Mouse (Mus musculus) urinary bladder, adult 2 months (tissue): Measurements from ENCODE around the gene Gipc2. TPM values are rescaled to one million over a fixed set of nuclear protein-coding genes. Genes with fewer than 3 reads are reported as not detected.
A peak's percentile ranks its signal among the peaks of the same experiment; 100 is the strongest.
"Not testable (repeated sequence)": the region's sequence is repeated elsewhere in the genome, so short reads cannot be mapped to it uniquely, and the experiment has no call there.

ENCODE experiments used
- DNase-seq: peaks from one replicate; pipeline ENCODE4 v3.0.0; 2022; ENCODE audit warnings: low spot score
- polyA plus RNA-seq: library from polyadenylated mRNA; depleted of rRNA; stranded (reverse); fragments of >200 nt; gene quantifications from 2 replicates; pipeline ENCODE4 v1.2.3, GENCODE M21; 2012

The Gipc2 gene
- polyA plus RNA-seq, 1 experiment, result 4.9 TPM

DNA sequence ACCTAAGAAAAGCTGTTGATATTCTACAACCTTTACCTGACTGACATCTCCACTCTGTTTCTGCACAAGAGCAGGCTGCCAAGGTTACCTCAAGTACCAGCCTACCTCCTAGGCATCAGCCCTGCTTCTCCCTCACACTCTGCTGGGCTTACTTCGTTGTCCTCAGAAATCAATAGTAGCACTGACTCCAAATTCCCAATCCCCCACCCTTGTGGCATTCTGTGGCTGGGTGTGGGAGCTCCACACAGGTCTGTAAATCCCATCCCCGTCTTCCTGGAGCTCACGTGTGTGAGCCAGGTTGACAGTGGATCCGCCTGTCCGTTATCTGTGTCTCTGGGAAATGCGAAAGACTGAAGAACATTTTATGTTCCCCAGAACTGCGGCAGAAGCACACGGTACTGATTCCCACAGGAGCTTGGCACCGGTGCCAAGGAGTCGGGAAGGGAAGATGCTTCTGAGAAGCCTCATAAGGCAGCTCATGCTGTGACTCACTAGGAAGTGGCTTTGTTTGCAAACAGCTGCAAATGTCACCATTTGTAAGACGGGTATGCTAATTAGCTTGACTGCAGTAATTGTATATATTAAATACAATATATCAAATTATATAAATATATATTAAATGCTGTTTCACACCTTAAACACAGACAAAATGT lies 10.6 kb downstream of the Gipc2 start:
- no peak for DNase-seq

DNA sequence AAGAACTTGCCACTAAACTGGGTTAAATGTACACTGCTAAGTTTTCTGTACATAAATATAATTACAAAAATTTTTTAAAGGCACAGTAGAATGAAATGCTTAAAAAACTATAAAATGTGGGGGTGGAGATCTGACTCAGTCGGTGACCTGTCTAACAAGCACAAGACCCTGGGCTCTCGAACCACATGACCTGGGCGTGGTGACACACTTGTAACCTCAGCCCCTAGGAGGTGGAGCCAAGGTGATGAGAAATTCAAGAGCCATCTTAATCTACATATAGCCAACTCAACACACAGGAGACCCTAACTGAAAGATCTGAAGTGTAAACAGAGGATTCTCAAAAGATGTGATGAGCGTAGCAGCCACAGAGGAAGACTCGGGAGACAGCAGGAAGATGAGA lies 11.9 kb downstream of the Gipc2 start:
- no peak for DNase-seq

DNA sequence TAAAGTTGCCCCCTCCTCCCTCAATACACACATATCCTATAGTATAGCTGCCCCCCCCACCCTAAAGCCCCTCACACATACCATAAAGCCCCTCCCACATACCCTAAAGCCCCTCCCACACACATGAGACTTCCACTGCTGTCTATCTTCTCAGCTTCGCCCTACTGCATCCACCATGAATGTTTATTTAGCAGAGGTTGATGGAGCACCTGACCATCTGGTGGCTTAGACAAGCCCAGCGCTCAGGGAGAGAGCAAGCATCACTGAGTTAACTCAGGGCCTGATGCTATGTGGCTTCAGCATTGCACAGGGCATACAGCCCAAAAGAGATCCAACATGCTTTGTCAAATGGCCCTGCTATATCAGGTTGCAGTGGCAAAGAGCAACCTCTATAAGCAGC lies 12.9 kb downstream of the Gipc2 start:
- DNase-seq, result no peak

DNA sequence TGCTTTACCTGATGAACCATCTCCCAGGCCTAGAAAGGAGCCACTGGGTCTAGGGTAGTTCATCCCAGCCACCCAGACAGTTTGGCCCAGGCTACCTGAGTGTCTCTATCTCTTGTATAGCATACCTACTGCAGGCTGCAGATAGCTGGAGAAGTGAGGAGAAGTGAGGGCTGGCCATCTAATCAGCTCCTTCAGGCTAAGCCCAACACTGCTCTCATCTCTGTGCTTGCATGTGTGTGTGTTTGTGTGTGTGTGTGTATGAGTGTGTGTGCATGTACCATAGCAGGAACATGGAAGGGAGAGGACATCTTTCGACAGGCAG lies 13.6 kb downstream of the Gipc2 start:
- DNase-seq, result no peak

DNA sequence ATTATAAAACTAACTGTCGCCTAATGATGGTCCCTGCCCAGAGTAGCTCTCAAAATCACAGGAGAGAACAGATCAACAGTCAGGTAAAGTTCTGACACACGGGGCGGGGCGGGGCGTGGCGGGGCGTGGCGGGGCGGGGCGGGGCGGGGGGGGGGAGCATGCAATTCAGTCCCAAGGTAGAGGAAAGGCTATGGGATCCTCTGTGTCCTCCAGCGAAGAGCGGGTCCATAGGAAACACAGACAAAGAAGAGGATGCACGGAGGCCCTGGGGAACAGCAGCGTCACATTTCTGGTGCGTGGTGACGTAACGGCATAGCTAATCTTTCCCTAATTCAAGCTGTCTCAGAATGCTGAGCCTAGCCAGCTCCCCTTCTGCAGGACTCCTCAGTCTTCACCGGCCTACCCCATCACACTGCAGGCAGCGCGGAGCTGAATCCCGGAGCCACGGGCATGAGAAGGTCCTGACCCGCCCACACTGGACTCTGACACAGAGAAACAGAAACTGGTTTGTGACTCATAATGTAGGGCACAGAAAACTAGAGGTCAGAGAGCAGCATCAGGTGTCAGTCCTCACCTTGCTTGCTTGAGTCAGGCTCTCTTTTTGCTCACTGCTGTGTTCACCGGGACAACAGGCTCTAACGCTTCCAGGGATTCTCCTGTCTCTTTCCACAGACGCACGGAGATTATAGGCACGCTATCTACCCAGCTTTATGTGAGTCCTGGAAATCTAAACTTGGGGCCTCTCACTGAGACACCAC lies 14.1 kb downstream of the Gipc2 start:
- no peak for DNase-seq

DNA sequence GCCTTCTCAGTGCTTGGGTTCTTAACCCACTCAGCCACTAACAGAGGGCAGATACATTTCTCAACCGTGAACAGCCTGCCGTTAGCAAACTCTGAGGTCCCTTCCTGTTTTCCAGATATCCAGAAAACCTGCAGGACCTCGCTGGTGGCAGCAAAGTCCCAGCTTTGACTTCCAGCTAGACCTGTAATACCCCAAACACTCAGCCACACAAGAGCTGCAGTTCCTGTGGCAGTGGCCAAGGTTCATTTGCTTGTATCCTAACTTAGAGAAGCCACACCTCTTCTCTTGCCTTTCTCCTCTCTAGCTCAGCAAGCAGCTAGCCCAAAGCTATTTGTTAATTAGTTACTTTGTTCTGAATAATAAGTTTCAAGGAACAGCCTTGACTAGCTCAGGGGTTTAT lies 16.2 kb downstream of the Gipc2 start:
- DNase-seq, result no peak

DNA sequence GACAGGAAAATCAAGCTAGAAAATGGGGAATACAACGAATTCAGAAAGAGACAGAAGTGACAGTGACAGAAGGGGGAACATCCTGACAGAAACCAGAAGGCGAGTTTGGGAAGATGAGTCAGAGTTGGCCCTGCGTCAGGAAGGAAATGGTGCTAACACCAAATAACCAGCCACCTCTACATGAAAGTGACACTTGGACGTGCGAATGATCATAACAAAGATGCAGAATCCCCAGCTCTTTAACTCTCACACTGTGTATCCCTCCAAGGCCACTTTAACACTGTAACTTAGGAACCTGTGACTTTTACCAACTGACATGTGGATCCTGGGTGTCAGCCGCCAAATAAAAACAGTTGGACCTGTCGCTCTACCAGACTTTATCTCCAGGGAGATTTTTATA lies 16.6 kb downstream of the Gipc2 start:
- no peak for DNase-seq

DNA sequence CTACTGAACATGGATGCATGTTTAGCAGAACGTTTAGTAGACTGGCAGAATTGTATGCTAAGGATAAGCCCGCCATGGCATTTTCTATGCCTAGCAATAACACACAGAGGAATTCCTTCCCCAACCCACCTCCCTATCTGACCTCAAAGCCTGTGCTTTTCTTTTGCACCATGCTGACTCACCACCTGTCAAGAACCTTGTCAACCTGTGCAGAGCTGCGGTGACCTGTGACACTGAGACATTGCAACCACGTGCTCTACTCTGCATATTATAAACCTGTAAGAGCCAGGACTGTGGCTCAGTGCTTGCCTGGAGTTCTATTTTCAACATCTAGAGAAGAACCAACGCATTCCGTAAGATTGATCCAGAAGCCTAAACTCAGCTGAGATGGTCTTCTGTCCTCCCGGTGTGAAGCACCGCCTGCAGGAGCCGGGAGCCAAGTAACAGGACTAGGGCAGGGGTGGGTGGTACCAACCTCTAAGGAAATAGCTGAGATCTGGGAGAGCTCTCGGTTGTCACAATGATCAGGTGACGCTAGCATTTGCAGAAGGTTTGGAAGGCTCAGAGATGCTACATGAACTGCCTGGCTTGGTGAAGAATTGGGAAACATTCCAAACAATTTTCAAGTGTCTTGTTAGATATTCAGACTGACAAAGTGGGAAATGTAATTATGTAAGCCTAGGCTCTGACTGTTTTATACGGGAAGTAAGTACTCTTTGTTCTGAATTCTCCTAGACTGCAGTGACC lies 18.8 kb downstream of the Gipc2 start:
- DNase-seq, result no peak

DNA sequence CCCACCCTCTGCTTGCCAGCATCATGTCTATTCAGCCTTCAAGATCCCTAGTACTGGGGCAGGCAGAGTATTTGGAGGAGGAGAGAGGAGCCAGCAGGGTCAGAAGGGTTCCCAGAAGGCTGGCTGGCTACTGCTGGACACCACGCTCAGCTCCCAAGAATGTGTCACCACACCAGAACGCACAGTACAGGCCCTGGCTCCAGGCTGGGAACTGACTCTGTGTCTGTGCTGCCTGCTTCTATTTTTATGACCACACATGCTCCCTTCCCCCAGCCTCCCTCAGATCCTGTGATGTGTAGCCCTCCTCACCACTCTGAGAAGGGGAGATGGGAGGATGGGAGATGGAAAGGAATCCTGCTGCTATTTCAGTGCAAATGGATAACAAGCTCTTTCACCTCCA lies 20.8 kb downstream of the Gipc2 start:
- DNase-seq, result no peak

DNA sequence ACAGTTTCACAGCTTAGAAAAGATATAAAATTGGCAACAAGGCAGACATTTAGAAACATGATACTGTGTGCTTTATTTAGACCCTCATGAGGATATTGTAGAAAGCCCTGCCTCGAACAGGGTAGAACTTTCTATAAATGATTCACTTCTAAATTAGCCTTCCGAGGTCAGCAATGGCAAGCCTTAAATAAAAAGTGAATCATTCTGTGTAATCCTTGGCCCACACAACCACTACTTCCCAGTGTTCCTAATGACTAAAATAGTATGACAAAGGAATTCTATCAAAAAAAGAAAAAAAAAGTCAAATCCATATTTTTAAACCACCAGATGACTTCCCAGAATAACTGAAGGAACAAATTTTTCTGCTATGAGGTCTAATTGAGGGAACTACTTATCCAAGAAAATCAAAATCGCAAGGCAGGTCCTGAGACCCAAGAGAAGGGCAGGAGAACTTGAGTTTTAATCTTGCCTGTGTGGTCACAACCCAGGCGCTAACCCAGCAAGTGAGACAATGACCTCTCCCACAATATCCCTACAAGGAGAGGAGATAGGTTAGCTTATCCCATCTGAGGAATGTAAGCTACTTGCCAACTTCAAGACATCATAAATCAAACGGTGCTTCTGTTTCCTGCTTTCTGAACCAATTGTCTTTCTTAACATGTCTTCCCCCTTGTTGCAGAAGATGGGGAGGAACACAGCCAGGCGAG lies 22.9 kb downstream of the Gipc2 start:
- DNase-seq, result no peak

DNA sequence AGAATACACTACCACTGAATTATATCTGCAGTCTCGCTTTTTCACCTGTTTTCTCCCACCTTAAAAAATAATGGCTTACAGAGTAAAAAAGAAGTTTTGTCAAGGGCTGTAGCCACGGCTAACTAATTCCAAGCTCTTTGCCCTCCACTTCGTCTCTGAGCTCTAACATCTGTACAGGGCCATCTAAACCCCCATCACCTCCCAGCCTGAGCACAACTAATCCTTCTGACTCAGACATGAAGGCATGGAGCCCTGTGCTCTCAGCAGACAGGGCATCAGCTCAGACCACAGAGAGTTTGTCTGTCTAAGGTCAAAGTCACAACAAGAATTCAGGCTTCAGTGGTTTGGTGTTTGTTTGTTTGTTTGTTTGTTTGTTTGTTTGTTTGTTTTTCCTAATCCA lies 23.9 kb downstream of the Gipc2 start:
- DNase-seq, result no peak

DNA sequence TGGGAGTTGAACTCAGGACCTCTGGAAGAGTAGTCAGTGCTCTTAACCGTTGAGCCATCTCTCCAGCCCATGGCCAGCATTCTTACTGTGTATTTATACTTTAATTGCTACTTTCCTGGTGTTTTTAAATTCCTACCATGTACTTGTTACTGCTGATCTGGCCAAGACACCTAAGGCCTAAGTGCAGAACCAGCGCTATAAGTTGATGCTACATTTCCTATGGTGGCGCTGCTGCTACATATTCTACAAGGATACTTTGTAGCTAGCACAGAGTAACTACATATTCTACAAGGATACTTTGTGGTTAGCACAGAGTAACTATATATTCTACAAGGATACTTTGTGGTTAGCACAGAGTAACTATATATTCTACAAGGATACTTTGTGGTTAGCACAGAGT lies 26.7 kb downstream of the Gipc2 start:
- DNase-seq, result not testable (repeated sequence)

DNA sequence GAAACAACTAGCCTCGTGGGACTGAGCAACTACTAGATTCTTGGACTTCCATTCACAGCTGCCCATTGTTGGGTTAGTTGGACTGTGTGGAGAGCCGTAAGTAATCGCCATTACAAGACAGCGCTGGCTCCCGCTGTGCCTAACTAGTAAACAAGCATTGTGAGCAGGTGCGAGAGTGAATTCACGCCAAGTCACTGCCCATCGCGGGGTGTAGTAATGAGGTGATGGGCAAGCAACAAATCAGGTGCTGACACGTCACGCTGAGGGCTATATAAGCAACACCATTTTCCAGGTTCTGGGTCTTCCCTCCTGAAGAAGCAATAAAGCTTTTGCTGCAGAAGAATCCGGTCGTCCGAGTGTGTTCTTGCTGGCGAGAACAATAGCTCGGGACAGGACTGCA lies 29.9 kb downstream of the Gipc2 start:
- not testable (repeated sequence) for DNase-seq

DNA sequence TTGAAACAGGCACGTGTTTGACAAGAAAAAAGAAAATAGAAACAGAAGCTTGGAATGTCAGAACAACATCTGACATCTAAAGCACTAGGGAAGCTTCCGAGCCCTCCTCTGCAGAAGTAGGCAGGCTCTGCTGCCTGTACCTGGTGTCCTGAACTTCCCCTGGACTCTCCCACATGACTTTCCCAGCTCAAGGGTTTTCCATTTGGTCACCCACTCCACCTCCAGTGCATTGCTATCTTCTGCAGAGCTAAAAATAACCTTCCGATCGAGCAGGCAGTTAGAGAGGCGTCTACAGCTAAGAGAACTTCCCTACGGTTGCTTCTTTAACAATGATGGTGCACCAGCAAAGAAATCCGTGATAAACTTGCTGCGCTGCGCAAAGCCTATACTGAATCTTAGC lies 32.4 kb downstream of the Gipc2 start:
- no peak for DNase-seq

DNA sequence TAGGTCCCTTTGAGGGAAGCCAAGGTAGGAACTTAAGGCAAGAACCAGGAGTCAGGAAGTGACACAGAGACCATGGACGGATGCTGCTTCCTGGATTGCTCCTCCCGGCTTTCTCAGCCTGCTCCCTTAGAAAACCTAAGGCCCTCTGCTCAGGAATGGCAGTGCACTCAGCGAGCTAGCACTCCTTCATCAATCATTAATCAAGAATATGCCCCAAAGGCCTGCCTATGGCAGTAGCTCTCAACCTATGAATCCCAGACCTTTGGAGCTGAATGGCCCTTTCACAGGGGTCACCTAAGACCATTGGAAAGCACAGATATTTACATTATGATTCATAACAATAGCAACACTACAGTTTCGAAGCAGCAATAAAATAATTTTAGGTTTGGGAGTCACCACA lies 35.1 kb downstream of the Gipc2 start:
- DNase-seq, result no peak

DNA sequence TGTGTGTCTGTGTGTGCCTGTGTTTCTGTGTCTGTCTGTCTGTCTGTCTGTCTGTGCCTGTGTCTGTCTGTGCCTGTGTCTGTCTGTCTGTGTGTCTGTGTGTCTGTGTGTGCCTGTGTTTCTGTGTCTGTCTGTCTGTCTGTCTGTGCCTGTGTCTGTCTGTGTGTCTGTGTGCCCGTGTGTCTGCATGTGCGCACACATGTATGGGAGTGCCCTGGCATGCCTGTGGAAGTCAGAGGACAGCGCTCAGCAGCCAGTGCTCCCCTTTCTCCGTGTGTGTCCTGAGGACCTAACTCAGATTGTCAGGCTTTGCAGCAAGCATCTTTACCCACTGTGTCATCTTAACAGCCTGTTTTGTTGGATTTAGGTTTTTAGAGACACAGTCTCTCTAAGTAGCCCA lies 36.6 kb downstream of the Gipc2 start:
- DNase-seq, result not testable (repeated sequence)

DNA sequence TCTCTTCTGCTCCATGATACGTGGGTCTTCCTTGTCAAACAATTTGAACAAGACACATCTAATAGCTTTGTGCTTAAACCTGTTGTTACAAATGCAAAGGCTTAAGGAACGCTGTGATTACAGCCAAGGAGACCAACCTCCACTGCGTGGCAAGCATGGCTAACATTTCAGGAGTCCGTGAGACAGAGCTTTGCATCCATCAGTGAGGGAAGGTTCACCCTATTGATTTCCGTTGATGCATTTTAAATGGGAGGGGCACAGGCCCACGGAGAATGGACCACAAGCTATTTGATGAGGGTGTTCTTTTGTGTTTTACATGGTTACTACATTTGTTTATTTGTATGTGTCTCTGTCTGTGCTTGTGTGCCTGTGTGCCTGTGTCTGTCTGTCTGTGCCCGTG lies 37.4 kb downstream of the Gipc2 start:
- no peak for DNase-seq

DNA sequence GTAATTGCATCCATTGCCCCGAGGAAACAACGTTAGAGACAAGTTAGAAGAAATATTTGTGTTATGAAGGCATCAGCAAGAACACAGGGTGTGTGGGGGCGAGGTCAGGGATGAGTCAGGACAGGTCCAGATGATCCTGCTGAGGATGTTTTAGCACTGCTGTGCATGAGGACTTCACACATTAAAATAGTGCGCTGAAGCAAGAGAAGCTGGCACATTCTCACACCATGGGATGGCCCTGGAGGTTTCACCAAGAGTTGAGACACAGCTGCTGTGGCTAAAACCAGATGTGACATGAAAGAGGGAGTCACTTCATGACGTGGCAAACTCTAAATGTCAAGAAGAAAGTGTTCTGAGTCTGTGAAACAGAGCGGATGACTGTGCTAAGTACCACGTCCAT lies 38.9 kb downstream of the Gipc2 start:
- no peak for DNase-seq

DNA sequence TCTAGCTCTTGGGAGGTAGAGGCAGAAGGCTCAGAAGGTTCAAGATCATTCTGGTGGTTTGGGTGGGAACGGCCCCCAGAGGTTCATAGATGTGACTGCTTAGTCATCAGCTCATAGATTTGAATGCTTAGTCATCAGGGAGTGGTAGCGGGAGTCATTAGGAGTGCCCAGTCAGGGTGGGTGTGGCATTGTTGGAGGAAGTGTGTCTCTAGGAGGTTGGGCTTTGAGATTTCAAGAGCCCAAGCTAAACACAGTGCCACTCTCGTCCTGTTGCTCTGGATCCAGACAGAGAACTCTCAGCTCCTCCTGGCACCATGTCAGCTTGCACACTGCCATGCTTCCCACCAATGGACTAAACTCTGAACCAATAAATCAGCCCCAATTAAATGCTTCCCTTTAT lies 43.3 kb downstream of the Gipc2 start:
- DNase-seq, result no peak

DNA sequence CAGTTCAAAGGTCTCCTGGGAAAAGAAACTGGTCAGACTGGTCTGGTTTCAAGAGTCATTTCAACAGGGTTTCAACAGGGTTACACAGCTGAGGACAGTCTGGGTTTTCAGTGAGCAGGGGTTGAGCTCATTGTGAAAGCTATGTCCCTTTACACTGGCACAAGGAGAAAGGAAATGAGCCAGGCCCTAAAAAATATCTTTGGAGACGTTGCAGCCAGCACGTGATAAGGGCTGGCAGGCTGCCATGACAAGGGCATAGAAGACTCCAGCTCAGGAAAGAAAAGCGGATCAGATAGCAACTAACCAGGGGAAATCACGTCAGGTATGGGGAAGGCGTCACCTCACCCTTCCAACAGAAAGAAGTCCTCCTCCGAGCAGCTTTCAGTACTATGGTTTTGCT lies 43.9 kb downstream of the Gipc2 start:
- DNase-seq, result peak; percentile 64

DNA sequence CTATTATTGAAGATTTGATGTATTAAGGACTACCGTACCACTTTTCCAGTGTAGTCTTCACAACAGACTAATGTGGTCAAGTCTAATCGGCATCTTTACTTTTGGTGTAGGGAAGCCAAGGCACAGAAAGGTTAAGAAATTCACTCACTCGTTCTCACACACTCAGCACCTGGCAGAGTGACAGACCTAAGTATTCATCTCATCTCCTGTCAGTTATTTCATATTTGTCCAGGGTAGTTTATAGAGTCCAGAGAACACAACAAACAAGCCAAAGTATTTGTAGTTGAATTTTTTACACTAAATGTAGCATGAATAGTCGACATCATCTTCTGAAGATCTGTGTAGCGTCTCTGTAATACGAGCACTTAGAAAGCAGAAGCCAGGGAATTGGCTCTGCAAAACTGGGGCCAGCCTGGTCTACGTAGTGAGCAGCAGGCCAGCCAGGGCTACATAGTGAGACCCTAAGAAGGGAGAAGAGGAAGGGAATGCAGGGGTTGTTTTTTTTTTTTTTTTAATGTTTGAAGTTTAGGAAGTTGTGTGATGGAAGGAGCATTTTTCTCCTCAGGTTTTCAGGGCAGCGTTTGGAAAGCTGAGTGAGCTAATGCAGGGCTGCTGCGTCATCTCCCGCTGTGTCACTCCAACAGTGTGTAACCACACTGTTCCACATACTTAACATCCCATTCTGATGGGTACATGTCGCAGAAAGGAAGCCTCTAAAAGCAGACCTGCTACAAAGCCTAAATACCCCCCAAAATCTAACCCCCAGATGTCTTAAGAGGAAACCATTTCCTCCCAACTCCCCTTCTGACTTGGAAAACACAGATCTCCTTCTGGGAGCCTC lies 44.6 kb downstream of the Gipc2 start:
- no peak for DNase-seq

DNA sequence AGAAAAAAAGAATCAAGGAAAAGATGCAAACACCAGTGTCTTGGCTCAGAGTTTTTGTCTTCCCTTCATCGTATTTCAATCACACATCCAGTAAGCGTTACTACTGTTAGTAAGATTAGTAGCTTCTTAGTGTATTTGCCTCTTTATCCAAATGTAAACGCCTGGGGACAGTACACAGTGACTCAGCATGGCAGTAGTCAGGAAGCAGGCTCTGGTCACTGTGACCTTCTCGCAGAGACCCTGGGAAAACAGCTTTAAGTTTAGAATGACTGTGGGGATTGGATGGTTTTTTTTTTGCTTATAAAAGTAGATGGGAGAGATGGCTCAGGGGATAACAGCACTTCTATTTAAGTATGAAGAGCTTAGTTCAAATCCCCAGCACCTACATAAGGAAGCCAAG lies 46.0 kb downstream of the Gipc2 start:
- DNase-seq, result no peak
